Mouse (Mus musculus): ENCODE measurements around the gene Zbtb22.
"Not testable (repeated sequence)": the region's sequence is repeated elsewhere in the genome, so short reads cannot be mapped to it uniquely, and the experiment has no call there.

The Zbtb22 gene

GRCm38 (mm10) chr17:33941381-33941780, 25.7 kb downstream of the Zbtb22 start:
- DNase-seq (ENCODE audit: low read depth, low spot score) = no peak

- no peak for DNase-seq (ENCODE audit: low read depth, low spot score)
Observed at GRCm38 (mm10) chr17:33943454-33943853, 27.8 kb downstream of the Zbtb22 start.

GRCm38 (mm10) chr17:33947430-33948089, 31.9 kb downstream of the Zbtb22 start:
- no peak for DNase-seq (ENCODE audit: low read depth, low spot score)

GRCm38 (mm10) chr17:33948090-33948904, 32.6 kb downstream of the Zbtb22 start:
- DNase-seq (ENCODE audit: low read depth, low spot score) = no peak

- no peak for DNase-seq (ENCODE audit: low read depth, low spot score)
Observed at GRCm38 (mm10) chr17:33948905-33949537, 33.3 kb downstream of the Zbtb22 start.

GRCm38 (mm10) chr17:33950131-33950625, 34.5 kb downstream of the Zbtb22 start:
- no peak for DNase-seq (ENCODE audit: low read depth, low spot score)

GRCm38 (mm10) chr17:33951021-33951946, 35.6 kb downstream of the Zbtb22 start, which contains the start of gene B3galt4:
Gene B3galt4 (minus strand): TSS chr17:33951488.
- peak; percentile 93 for DNase-seq (ENCODE audit: low read depth, low spot score)

- not testable (repeated sequence) for DNase-seq (ENCODE audit: low read depth, low spot score)
Observed at GRCm38 (mm10) chr17:33952015-33952414, 36.3 kb downstream of the Zbtb22 start.

GRCm38 (mm10) chr17:33952879-33953278, 37.2 kb downstream of the Zbtb22 start:
- DNase-seq (ENCODE audit: low read depth, low spot score) = no peak

GRCm38 (mm10) chr17:33953310-33953709, 37.6 kb downstream of the Zbtb22 start:
- no peak for DNase-seq (ENCODE audit: low read depth, low spot score)

- no peak for DNase-seq (ENCODE audit: low read depth, low spot score)
Observed at GRCm38 (mm10) chr17:33953961-33954565, 38.4 kb downstream of the Zbtb22 start.

GRCm38 (mm10) chr17:33954646-33955554, 39.2 kb downstream of the Zbtb22 start:
- no peak for DNase-seq (ENCODE audit: low read depth, low spot score)

- DNase-seq (ENCODE audit: low read depth, low spot score) = peak; percentile 98
Observed at GRCm38 (mm10) chr17:33955555-33956214, 40.0 kb downstream of the Zbtb22 start, which contains the start of the genes Vps52 and Rps18. Gene Vps52 (plus strand): TSS chr17:33955812. Gene Rps18 (minus strand): TSS chr17:33956001.

- DNase-seq (ENCODE audit: low read depth, low spot score) = no peak
Observed at GRCm38 (mm10) chr17:33956336-33956735, 40.6 kb downstream of the Zbtb22 start.

- no peak for DNase-seq (ENCODE audit: low read depth, low spot score)
Observed at GRCm38 (mm10) chr17:33957493-33957892, 41.8 kb downstream of the Zbtb22 start.

GRCm38 (mm10) chr17:33958451-33958850, 42.7 kb downstream of the Zbtb22 start:
- no peak for DNase-seq (ENCODE audit: low read depth, low spot score)

GRCm38 (mm10) chr17:33959135-33959534, 43.4 kb downstream of the Zbtb22 start:
- no peak for DNase-seq (ENCODE audit: low read depth, low spot score)

GRCm38 (mm10) chr17:33959948-33960347, 44.2 kb downstream of the Zbtb22 start:
- no peak for DNase-seq (ENCODE audit: low read depth, low spot score)

GRCm38 (mm10) chr17:33962876-33963275, 47.2 kb downstream of the Zbtb22 start:
- DNase-seq (ENCODE audit: low read depth, low spot score) = no peak

Measured in mesoderm, embryonic 11.5 days (tissue).